Mouse (Mus musculus) MEL (cell line): ENCODE results near the gene Ddx17. TPM values are rescaled to one million over a fixed set of nuclear protein-coding genes. Genes with fewer than 3 reads are reported as not detected.

ENCODE experiments used
- DNase-seq: peaks from one replicate; pipeline ENCODE4 v3.0.0; 2011; ENCODE audit warnings: low read depth, low spot score
- H3K27ac ChIP-seq: 2 replicates; pipeline ENCODE4 v1.5.1; 2012; ENCODE audit warnings: low read depth, mild to moderate bottlenecking, control low read depth, low read length, moderate library complexity; ENCODE audit not compliant: control insufficient read depth
- H3K27me3 ChIP-seq, 2 experiments: fragments of 150-350 bp in 1 of 2; sonication (generic) in 1 of 2; 2 replicates each; pipeline ENCODE4 v1.6.1; 2012; ENCODE audit warnings: low read length in 2 of 2, mild to moderate bottlenecking in 2 of 2, improper control_type of control experiment in 1 of 2, moderate library complexity in 1 of 2; ENCODE audit not compliant: insufficient read depth in 2 of 2, control insufficient read depth in 1 of 2
- H3K36me3 ChIP-seq, 2 experiments: 2 replicates each; pipeline ENCODE4 v1.6.1; 2012 to 2014; ENCODE audit warnings: low read length in 2 of 2, improper control_type of control experiment in 1 of 2, inconsistent platforms in 1 of 2, mild to moderate bottlenecking in 1 of 2; ENCODE audit not compliant: insufficient read depth in 2 of 2, control insufficient read depth in 1 of 2
- H3K4me1 ChIP-seq, 2 experiments: fragments of 150-350 bp in 1 of 2; sonication (generic) in 1 of 2; 2 replicates each; pipeline ENCODE4 v1.6.1; 2012; ENCODE audit warnings: low read length in 2 of 2, improper control_type of control experiment in 1 of 2, mild to moderate bottlenecking in 1 of 2; ENCODE audit not compliant: insufficient read depth in 2 of 2, control insufficient read depth in 1 of 2
- H3K4me3 ChIP-seq, 2 experiments: fragments of 150-350 bp in 1 of 2; sonication (generic) in 1 of 2; 2 replicates each; pipeline ENCODE4 v1.5.1; 2012; ENCODE audit warnings: low read depth in 2 of 2, low read length in 2 of 2, mild to moderate bottlenecking in 2 of 2, moderate library complexity in 2 of 2, control low read depth in 1 of 2, improper control_type of control experiment in 1 of 2; ENCODE audit not compliant: control insufficient read depth in 1 of 2, insufficient read depth in 1 of 2
- H3K79me2 ChIP-seq: 2 replicates; pipeline ENCODE4 v1.6.1; 2012; ENCODE audit warnings: mild to moderate bottlenecking, low read length, moderate library complexity; ENCODE audit not compliant: control insufficient read depth, poor library complexity, insufficient read depth
- H3K9ac ChIP-seq: 2 replicates; pipeline ENCODE4 v1.6.1; 2012; ENCODE audit warnings: low read depth, mild to moderate bottlenecking, control low read depth, low read length, moderate library complexity; ENCODE audit not compliant: control insufficient read depth, poor library complexity, severe bottlenecking
- H3K9me3 ChIP-seq: fragments of 150-350 bp; sonication (generic); replicated peaks from 2 replicates; pipeline ENCODE4 v1.6.1; 2012; ENCODE audit warnings: mild to moderate bottlenecking, low read length, improper control_type of control experiment, moderate library complexity; ENCODE audit not compliant: insufficient read depth
- GABPA ChIP-seq: IDR thresholded peaks from 2 replicates; pipeline ENCODE4 v1.6.1; 2012; ENCODE audit warnings: low read depth, mild to moderate bottlenecking, inconsistent platforms, low read length, improper control_type of control experiment, moderate library complexity
- KAT2A ChIP-seq: conservative IDR thresholded peaks from 2 replicates; pipeline ENCODE4 v1.6.1; 2012; ENCODE audit warnings: low read depth, low read length, improper control_type of control experiment, inconsistent platforms
- MAZ ChIP-seq: IDR thresholded peaks from 2 replicates; pipeline ENCODE4 v1.6.1; 2012; ENCODE audit warnings: low read depth, mild to moderate bottlenecking, inconsistent platforms, low read length, improper control_type of control experiment
- MEF2A ChIP-seq: IDR thresholded peaks from 2 replicates; pipeline ENCODE4 v1.6.1; 2014; ENCODE audit warnings: low read depth, mild to moderate bottlenecking, inconsistent platforms, low read length, improper control_type of control experiment; ENCODE audit not compliant: poor library complexity, insufficient replicate concordance, severe bottlenecking; ENCODE audit errors: extremely low read depth
- NELFE ChIP-seq: IDR thresholded peaks from 2 replicates; pipeline ENCODE4 v1.6.1; 2011; ENCODE audit warnings: low read depth, low read length, improper control_type of control experiment
- RCOR1 ChIP-seq: IDR thresholded peaks from 2 replicates; pipeline ENCODE4 v1.6.1; 2012; ENCODE audit warnings: low read depth, mild to moderate bottlenecking, inconsistent platforms, low read length, improper control_type of control experiment
- SIN3A ChIP-seq: IDR thresholded peaks from 2 replicates; pipeline ENCODE4 v1.6.1; 2012; ENCODE audit warnings: low read length, improper control_type of control experiment, inconsistent platforms
- SMC3 ChIP-seq: IDR thresholded peaks from 2 replicates; pipeline ENCODE4 v1.6.1; 2011; ENCODE audit warnings: low read depth, low read length, improper control_type of control experiment
- USF1 ChIP-seq: IDR thresholded peaks from 2 replicates; pipeline ENCODE4 v1.6.1; 2014; ENCODE audit warnings: low read depth, mild to moderate bottlenecking, inconsistent platforms, low read length, improper control_type of control experiment, moderate library complexity
- ZC3H11A ChIP-seq: IDR thresholded peaks from 2 replicates; pipeline ENCODE4 v1.6.1; 2012; ENCODE audit warnings: low read depth, mild to moderate bottlenecking, inconsistent platforms, low read length, improper control_type of control experiment
- ZNF384 ChIP-seq: IDR thresholded peaks from 2 replicates; pipeline ENCODE4 v1.6.1; 2012; ENCODE audit warnings: low read depth, mild to moderate bottlenecking, inconsistent platforms, low read length, improper control_type of control experiment
- polyA plus RNA-seq, 2 experiments: library from polyadenylated mRNA; stranded (reverse) in 1 of 2; unstranded in 1 of 2; fragments of >175 nt in 1 of 2; fragments of >200 nt in 1 of 2; gene quantifications; 2 replicates each; pipeline versions ENCODE4 v1.2.1 to v1.2.4; 2012; ENCODE audit warnings: low replicate concordance in 2 of 2, low read depth in 1 of 2; ENCODE audit not compliant: insufficient read length in 2 of 2, insufficient read depth in 1 of 2, missing spikeins in 1 of 2
- total RNA-seq: library from RNA; depleted of rRNA; stranded (reverse); fragments of 300-350 nt; gene quantifications from 2 replicates; pipeline ENCODE4 v1.2.3, GENCODE M21; 2012

The Ddx17 gene
- total and polyA plus RNA-seq, 3 experiments, result 85.4 to 148 (median 115) TPM

- no peak for DNase-seq
- H3K79me2 ChIP-seq, result no peaks in the 10 kb centered on the region
- peaks cover 15% of the 10 kb centered on the region in 2 experiments for H3K4me1 ChIP-seq
- H3K9ac ChIP-seq, result no peak overlapping the region
- H3K36me3 ChIP-seq, result peaks cover 0 to 17% of the 10 kb centered on the region in 2 experiments; a peak in 2 of 4 replicates
- H3K9me3 ChIP-seq, result no peaks in the 10 kb centered on the region
- no peaks in the 10 kb centered on the region for H3K27me3 ChIP-seq
- TF ChIP-seq MAZ, result no peak
- no peak overlapping the region for H3K27ac ChIP-seq
- no peak overlapping the region for H3K4me3 ChIP-seq
Observed at GRCm38 (mm10) chr15:79575543-79576222, 29.1 kb upstream of the Ddx17 start.

DNA sequence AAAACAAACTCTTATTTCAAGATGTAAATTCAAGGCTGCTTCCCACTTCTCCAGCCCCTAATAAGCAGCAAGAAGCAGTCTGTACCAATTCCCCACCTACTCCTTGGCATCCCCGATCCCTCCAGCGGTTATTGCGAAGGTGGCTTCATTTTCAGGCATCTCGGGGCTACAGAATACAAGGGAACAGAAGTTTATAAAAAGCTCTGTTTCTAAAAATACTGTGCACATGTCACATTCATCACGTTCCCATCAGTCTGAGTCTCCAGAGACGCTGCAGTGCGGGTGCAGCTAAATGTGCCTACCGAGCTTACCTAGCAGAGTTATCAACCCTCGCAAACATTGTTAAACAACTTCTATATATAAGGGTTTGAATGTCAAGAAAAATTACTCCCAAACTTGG is 15.9 kb upstream of the Ddx17 start:
- Histone ChIP-seq H3K4me1 (no peaks in the 10 kb centered on the region), H3K36me3 (no peaks in the 10 kb centered on the region), H3K9me3 (no peaks in the 10 kb centered on the region), H3K79me2 (no peaks in the 10 kb centered on the region), H3K27ac (no peak overlapping the region), H3K4me3 (no peak overlapping the region), H3K9ac (no peak overlapping the region), H3K27me3 (peaks cover 4 to 9% of the 10 kb centered on the region in 2 experiments)
- TF ChIP-seq RCOR1 (no peak), ZC3H11A (no peak), GABPA (no peak), SIN3A (no peak), USF1 (no peak), KAT2A (no peak), MEF2A (no peak)
- DNase-seq, result no peak

DNA sequence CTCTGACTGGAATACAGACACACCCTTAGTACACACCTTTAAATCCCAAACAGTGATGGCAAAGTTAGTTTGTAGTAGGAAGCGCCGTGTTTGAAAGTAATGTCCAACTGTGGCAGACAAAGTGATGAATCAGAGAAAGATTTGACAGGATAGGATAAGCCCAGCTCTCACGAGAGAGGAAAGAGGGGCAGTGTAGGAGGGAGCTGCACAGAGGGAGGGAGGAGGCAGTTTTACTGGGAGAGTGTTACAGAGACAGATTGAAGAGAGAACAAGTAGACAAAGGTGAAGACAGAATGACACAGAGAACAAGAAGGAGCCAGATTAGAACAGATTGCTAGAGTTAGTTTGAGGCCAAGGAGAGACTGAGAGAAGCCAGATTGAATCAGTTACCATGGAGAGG is 13.1 kb upstream of the Ddx17 start:
- H3K79me2 ChIP-seq, result no peaks in the 10 kb centered on the region
- H3K4me1 ChIP-seq, result no peaks in the 10 kb centered on the region
- TF ChIP-seq SMC3 (no peak), ZNF384 (no peak), NELFE (no peak)
- no peak for DNase-seq
- peaks cover 4 to 9% of the 10 kb centered on the region in 2 experiments for H3K27me3 ChIP-seq
- no peaks in the 10 kb centered on the region for H3K36me3 ChIP-seq
- H3K9ac ChIP-seq, result no peak overlapping the region
- no peak overlapping the region for H3K4me3 ChIP-seq
- H3K27ac ChIP-seq, result no peak overlapping the region
- H3K9me3 ChIP-seq, result no peaks in the 10 kb centered on the region
